Mouse (Mus musculus) heart, postnatal 36 days (tissue): Measurements from ENCODE around the gene Dph1. TPM values are rescaled to one million over a fixed set of nuclear protein-coding genes. Genes with fewer than 3 reads are reported as not detected.

Experiments used
- DNase-seq, 2 experiments: peaks; one replicate each; pipeline ENCODE4 v3.0.0; 2021 to 2022
- intact Hi-C: fragments of 180-260 bp; cut with DNase I; formaldehyde crosslinking; loops from one replicate; pipeline ENCODE4 v1.15.1; 2025
- total RNA-seq, 2 experiments: library from RNA; stranded (reverse); gene quantifications; 2 replicates each; pipeline ENCODE4 v1.2.3; 2021

Dph1 gene
- total RNA-seq: 1 to 10 TPM; 9.0 to 9.7 TPM

DNA sequence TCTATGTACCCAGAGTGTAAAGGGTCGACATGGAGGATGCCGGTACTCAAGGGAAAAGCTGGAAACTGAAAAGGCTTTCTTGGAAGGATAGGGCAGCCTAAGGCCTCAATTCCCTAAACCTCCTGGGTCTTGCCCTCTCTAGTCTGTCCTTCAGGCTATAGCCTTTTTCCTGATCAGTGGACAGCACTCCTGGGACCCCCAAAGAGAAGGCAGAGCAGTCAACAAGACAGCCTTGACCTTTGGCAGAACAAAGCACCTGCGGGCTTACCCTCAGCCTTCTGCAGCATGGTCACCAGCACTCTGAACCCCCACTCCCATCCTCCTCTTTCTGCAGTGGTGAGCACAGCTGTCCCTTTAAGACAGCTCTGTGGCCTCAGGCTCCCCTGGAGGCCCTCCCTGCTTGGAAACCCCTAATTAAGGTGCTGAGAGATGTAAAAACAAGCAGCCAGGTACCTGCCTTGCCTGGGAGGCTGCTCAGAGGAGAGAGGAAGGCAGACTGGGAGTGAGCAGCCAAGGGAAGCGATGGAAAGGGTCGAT lies at the start of gene Dph1:
Gene Dph1 (minus strand): TSS at position 337 of the 537 bp plus-strand sequence.
- intact Hi-C loops: loop anchor here (5.0 to 10.0 kb wide), 3 partner anchors 156 to 384 kb away; partner anchors contain the start of genes Rpa1 and Smyd4
- DNase-seq: no peak

DNA sequence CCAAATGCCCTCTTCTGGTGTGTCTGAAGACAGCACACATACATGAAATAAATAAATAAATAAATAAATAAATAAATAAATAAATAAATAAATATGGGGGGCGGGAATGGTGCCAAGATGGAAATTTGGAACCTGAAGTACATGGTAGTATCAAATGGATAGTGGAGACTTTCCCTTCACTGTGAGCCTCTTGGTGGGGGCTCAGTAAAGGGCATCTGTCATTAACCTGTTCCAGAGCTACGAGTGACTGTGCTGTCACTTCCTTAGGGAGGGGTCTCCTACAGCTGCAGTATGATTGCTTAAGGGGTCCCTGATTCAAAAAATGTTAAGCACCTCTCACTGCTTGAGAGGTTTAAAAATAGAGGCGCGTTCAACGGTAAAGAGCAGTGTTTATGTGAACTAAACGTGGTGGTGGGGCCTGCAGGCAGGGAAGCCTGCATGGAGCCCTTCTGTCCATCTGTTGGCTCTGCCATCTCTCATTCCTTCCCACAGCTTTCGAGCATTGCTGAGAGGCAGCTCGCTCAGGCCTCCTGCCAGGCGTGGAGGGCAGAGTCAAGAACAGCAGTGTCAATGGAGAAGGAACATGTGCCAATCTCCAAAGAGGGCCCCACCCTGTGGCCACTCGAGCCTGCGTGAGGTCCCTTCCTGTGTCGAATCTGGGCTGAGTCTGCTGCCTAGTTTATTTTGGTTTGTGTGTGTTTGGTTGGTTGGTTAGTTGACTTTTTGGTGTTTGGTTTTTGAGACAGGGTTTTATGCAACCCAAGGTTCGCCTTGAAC lies 49.3 kb upstream of the Dph1 start:
- intact Hi-C loops: no loop called here
- DNase-seq: peak; percentile 48 to 56

GRCm38 (mm10) chr11:75234745-75235144 lies 43.7 kb upstream of the Dph1 start:
- intact Hi-C loops: no loop called here

DNA sequence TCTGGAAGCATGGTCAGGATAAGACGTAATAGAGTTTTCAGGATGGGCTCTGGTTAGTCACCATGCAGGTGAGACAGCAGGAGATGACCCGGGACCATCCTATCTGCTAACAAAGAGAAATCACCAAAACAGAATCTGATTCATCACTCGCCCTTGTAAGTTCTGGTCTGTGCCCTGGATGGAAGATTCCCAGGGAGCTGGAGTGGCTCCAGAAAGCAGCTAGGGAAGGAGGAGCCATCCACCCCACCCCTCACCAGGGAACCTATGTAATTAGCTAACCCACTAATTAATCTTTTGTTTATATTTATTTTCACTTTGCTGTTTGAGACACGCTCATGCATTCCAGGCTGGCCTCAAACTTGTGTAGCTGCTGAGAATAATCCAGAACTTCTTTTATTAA lies 41.4 kb upstream of the Dph1 start:
- DNase-seq: no peak
- intact Hi-C loops: no loop called here

More at GRCm38 (mm10) chr11:75234745-75235144, 43.7 kb upstream of the Dph1 start:
- DNase-seq: no peak

DNA sequence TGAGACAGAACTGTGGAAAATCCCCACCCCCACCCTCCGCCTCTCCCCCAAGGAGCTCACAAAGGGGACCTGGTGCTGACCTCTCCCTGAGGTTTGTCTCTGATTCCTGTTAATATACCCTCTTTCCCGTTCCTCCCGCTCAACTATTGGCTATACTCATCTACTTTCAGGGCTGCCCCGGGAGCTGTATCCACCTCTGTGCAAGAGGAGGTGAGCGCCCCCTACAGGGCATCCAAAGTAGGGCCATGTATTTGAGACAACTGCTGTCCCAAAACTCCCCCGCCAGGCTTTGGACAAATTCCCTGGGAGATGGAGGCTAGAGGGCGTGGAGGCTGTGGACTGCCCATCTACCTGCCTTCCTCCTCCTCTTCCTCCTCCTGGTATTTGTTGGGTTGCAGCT lies 40.7 kb upstream of the Dph1 start:
- peak; percentile 62 to 64 for DNase-seq
- intact Hi-C loops: loop anchor here (1.0 kb wide), 1 partner anchor 39 kb away; no protein-coding TSS in a partner anchor

DNA sequence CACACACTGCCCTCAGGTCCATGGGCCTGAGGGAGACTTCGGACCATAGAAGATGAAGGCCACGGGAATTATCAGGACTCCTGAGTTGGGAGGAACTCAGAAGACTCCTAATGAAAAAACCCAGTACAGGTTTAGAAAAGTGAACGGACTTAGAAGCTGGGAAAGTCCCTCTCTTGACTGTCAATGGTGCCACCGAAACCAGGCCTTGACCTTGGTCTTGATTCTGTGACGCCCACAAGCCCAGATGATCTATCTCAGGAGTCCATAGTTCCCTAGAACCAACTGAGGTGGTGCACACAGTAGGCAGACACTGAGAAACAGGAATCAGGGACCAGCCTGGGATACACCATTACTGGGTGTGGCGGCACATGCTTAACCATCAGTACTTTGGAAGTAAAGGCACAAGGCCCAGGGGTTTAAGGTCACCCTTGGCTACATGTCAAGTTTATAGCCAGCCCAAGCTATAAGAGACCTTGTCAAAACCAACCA lies 39.3 kb upstream of the Dph1 start:
- intact Hi-C loops: no loop called here
- no peak for DNase-seq

GRCm38 (mm10) chr11:75229289-75229688 lies 38.2 kb upstream of the Dph1 start:
- DNase-seq: no peak
- intact Hi-C loops: no loop called here

GRCm38 (mm10) chr11:75227632-75228031 lies 36.6 kb upstream of the Dph1 start:
- DNase-seq: no peak
- intact Hi-C loops: no loop called here

DNA sequence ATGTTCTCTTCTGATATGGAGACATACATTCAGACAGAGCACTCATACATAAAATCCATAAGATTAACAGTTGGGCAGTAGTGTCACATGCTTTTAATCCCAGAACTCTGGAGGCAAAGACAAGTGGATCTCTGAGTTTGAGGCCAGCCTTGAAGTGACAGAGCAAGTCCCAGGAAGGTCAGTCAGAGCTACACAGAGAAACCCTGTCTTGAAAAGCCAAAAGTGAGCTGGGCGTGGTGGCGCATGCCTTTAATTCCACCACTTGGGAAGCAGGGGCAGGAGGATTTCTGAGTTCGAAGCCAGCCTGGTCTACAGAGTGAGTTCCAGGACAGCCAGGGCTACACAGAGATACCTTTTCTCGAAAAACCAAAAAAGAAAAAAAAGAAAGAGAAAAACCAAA lies 33.8 kb upstream of the Dph1 start:
- DNase-seq: no peak
- intact Hi-C loops: no loop called here

DNA sequence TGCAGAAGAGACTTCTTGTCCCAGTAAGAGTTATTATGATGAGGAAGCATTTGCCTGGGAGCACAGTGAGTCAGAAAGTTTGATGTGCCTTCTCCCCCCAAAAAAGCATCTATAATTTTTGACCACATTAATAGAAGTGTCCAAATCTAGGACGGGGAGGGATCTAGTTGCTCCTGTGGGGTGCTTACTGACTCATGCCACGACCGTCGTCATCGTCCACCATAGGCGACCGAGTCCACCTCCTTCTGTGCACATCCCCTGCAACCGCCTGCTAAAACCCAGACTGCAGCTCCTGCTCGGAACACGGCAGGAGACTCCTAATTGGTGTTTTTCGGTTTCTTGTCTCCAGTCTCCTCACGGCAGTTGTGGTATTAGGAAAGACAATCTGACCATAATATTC lies 33.0 kb upstream of the Dph1 start:
- intact Hi-C loops: no loop called here
- no peak for DNase-seq

GRCm38 (mm10) chr11:75220517-75221145 lies 29.6 kb upstream of the Dph1 start:
- intact Hi-C loops: no loop called here
- no peak for DNase-seq

DNA sequence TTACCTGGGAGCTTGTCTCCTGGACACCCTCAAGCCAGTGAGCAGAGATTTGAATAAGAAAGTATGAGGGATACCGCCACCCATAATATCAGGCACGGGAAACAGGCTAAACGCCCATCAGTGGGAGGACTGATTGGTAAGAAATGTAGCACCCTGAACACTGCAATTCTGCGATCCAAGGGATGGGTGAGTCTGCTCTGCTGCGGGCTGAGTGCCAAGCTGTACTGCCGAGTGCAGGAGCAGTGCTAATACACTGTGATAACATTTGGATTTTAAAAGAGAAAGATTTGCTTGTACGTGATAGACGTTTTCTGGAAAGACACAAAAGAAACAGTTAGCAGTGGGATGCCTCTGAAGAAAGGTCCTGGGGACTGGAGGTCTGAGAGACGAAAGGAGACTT lies 29.1 kb upstream of the Dph1 start:
- peak; percentile 34 to 44 for DNase-seq
- intact Hi-C loops: no loop called here

- no peak for DNase-seq
- intact Hi-C loops: no loop called here
These were observed 23.3 kb upstream of the Dph1 start for GRCm38 (mm10) chr11:75214081-75214950.

DNA sequence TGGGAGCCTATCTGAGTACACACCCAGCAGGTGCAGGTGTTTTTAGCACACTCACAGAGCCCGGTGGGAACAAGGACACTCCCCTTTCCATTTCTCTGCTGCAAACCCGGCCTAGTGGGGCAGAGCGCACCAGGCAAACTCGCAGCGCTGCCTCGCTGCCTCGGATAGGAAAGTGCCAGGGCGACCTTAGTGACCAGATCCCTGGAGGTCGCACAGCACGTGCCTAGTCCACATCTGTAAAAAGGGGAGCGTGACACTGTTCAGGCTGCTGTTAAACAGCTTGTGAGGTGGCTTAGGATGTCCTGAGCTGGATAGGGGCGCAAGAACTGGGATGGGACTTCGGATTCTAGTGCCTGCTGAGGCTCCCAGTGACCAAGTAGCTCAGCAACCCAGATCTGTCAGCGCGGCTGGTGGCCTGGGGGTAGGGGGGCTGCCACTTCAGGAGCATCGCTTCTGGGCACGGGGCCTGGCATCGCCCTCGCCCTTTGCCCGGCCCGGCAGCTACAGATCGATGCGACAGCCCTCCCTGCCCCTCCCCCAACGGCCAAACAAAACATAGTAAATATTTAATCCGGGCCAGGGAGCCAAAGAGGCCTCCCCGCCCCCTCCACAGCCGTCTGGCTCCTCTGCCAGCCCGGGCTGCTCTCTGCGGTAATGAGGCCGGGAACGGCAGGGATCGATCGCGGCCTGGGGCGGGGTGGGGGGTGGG lies 22.5 kb upstream of the Dph1 start:
- peak in 1 of 2 experiments; percentile 29 for DNase-seq
- intact Hi-C loops: no loop called here

DNA sequence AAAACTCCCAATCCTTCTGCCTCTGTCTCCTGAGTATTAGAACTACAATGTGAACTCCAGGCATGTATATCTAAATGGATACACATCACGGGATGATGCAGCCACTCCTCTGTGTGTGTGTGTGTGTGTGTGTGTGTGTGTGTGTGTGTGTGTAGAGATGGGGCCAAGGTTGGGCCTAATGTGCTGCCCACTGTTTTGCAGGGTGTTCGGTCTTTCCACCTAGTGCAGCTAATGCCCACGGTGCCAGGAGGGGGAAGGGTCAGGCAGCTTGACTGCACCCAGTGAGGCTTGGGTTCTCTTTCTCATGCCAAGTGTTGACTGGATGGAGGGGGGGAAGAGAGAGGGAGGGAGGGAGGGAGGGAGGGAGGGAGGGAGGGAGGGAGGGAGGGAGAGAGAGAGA lies 21.8 kb upstream of the Dph1 start:
- intact Hi-C loops: no loop called here
- DNase-seq: no peak

GRCm38 (mm10) chr11:75212031-75212667 lies 21.1 kb upstream of the Dph1 start:
- peak in 1 of 2 experiments; percentile 57 for DNase-seq

DNA sequence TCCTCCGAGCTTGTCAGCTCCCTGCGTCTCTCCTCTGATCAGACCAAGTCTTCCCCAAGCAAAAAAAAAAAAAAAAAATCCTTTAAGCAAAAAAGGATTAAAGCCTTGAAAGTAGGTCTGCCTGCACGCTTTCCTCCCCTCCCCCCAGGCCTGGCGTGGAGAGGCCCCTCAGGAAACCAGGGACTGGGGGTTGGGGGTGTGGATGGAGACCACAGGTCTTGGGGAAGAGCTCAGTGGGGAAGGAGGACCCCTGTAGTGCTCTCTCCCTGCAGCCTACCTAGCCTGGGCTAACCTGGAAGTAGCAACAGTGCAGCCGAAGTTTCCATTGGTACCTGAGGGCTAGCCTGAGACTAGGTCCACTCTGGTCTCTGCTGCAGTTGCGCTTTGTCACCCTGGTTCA lies 19.7 kb upstream of the Dph1 start:
- DNase-seq: no peak
- intact Hi-C loops: no loop called here

More at GRCm38 (mm10) chr11:75212031-75212667, 21.1 kb upstream of the Dph1 start:
- intact Hi-C loops: no loop called here

DNA sequence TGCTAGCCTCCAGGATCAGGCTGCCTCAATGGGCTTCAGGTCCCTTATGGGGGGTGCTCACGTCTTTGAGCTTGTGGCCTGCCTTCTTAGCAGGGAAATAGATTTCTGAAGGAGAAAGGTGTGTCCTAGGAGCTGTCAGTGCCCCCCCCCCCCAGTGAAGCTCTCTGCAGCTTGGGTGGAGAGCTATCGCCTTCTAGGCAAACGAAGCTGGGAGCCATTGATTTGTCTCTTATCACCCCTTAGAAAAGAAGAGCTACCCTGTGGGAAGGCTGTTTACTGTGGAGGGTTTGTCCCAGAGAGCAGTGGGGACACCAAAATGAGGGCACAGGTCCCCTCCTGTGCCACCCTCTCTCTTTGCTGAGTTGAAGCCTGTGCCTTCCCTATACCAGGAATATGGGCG lies 19.1 kb upstream of the Dph1 start:
- DNase-seq: no peak
- intact Hi-C loops: no loop called here

- intact Hi-C loops: no loop called here
- DNase-seq: no peak
These were observed 18.3 kb upstream of the Dph1 start for GRCm38 (mm10) chr11:75209363-75209762.

GRCm38 (mm10) chr11:75206347-75206746 lies 15.3 kb upstream of the Dph1 start:
- intact Hi-C loops: no loop called here
- no peak for DNase-seq
